Mouse (Mus musculus) kidney, adult 2 months (tissue): Measurements from ENCODE around the gene Fktn.

ENCODE experiments used
- CTCF ChIP-seq: fragments of 200-500 bp; conservative IDR thresholded peaks from 2 replicates; pipeline ENCODE4 v1.5.1; 2011; ENCODE audit warnings: low read depth, mild to moderate bottlenecking, control low read depth, low read length, moderate library complexity, mixed read lengths; ENCODE audit not compliant: insufficient read depth, insufficient read length
- POLR2A ChIP-seq: fragments of 200-500 bp; IDR thresholded peaks from one replicate; pipeline ENCODE4 v1.6.1; 2011; ENCODE audit warnings: low read depth, low read length, control low read depth

DNA sequence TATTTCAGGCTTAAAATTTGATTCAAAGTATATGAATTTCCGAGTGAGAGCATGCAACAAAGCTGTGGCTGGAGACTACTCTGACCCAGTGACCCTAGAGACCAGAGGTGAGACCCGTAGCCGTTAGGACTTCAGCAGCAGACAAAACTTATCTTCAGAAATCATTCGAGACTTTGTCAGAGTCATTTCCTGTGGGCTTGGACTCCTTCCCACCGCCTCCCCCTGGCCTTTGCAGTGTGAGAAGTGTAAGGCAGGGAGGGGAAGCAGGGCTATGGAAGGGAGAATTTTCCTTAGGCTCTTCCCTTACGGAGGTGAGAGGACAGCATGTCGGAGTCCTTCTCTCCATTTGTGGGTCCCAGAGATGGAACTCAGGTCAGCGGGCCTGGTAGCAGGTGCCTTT is 31.7 kb upstream of the Fktn start:
- TF ChIP-seq CTCF (no peak), POLR2A (no peak)
